Mouse (Mus musculus) cerebral cortex, adult 2 months (tissue): ENCODE results near the gene Asb18.

Experiments
- WGBS: fragments of 180-500 bp; shearing (Covaris S2); methylation state at CpG from one replicate; pipeline ENCODE4 v1.1.7; 2018; 5-methylcytosine and 5-hydroxymethylcytosine counted together

The Asb18 gene

GRCm38 (mm10) chr1:90014446-90014845 lies at the start of gene Asb18:
TSS of gene Asb18 (minus strand) at chr1:90014666.
- WGBS = 85% methylated on average over 5 of the region's 5 CpGs

- 21% methylated on average over 7 of the region's 7 CpGs for WGBS
These were observed 46.1 kb upstream of the Asb18 start for GRCm38 (mm10) chr1:90060599-90060998.

GRCm38 (mm10) chr1:90060054-90060453 lies 45.6 kb upstream of the Asb18 start:
- WGBS = 74% methylated on average over 3 of the region's 3 CpGs

- WGBS = 43% methylated on average over 4 of the region's 4 CpGs
These were observed 40.5 kb upstream of the Asb18 start for GRCm38 (mm10) chr1:90054991-90055390.

GRCm38 (mm10) chr1:90051347-90051746 lies 36.9 kb upstream of the Asb18 start:
- WGBS = 24% methylated on average over 5 of the region's 5 CpGs

GRCm38 (mm10) chr1:90050046-90050739 lies 35.7 kb upstream of the Asb18 start:
- 58% methylated on average over 20 of the region's 20 CpGs for WGBS

GRCm38 (mm10) chr1:90028305-90028704 lies 13.8 kb upstream of the Asb18 start:
- WGBS = 69% methylated on average over 2 of the region's 2 CpGs

GRCm38 (mm10) chr1:90026945-90027344 lies 12.5 kb upstream of the Asb18 start:
- WGBS = 50% methylated on average over 3 of the region's 3 CpGs

- WGBS = 82% methylated on average over 5 of the region's 5 CpGs
These were observed 5.9 kb upstream of the Asb18 start for GRCm38 (mm10) chr1:90020336-90020735.

- WGBS = 85% methylated on average over 6 of the region's 6 CpGs
These were observed 3.6 kb upstream of the Asb18 start for GRCm38 (mm10) chr1:90018071-90018470.

- WGBS = 82% methylated on average over 5 of the region's 5 CpGs
These were observed 1.2 kb downstream of the Asb18 start for GRCm38 (mm10) chr1:90013273-90013672.

GRCm38 (mm10) chr1:90012850-90013249 lies 1.6 kb downstream of the Asb18 start:
- 66% methylated on average over 7 of the region's 7 CpGs for WGBS

- 59% methylated on average over 3 of the region's 3 CpGs for WGBS
These were observed 2.3 kb downstream of the Asb18 start for GRCm38 (mm10) chr1:90012168-90012567.

GRCm38 (mm10) chr1:90010077-90010476 lies 4.4 kb downstream of the Asb18 start:
- WGBS = 93% methylated on average over 1 of the region's 1 CpGs

- 75% methylated on average over 3 of the region's 3 CpGs for WGBS
These were observed 5.3 kb downstream of the Asb18 start for GRCm38 (mm10) chr1:90009188-90009587.

GRCm38 (mm10) chr1:90006666-90007065 lies 7.8 kb downstream of the Asb18 start:
- 40% methylated on average over 14 of the region's 14 CpGs for WGBS

GRCm38 (mm10) chr1:90000981-90001380 lies 13.5 kb downstream of the Asb18 start:
- 68% methylated on average over 5 of the region's 5 CpGs for WGBS

- 82% methylated on average over 3 of the region's 3 CpGs for WGBS
These were observed 14.6 kb downstream of the Asb18 start for GRCm38 (mm10) chr1:89999858-90000257.

- WGBS = 76% methylated on average over 2 of the region's 2 CpGs
These were observed 15.8 kb downstream of the Asb18 start for GRCm38 (mm10) chr1:89998696-89999095.

GRCm38 (mm10) chr1:89998076-89998475 lies 16.4 kb downstream of the Asb18 start:
- 37% methylated on average over 7 of the region's 7 CpGs for WGBS

GRCm38 (mm10) chr1:89992256-89992655 lies 22.2 kb downstream of the Asb18 start:
- 15% methylated on average over 25 of the region's 25 CpGs for whole genome bisulfite sequencing

- 93% methylated on average over 8 of the region's 8 CpGs for WGBS
These were observed 37.2 kb downstream of the Asb18 start for GRCm38 (mm10) chr1:89977261-89977660.

GRCm38 (mm10) chr1:89976411-89976810 lies 38.1 kb downstream of the Asb18 start:
- WGBS = 70% methylated on average over 8 of the region's 8 CpGs

GRCm38 (mm10) chr1:89974541-89974940 lies 39.9 kb downstream of the Asb18 start:
- WGBS = 72% methylated on average over 8 of the region's 8 CpGs
